Mouse (Mus musculus): ENCODE results near the gene Pakap. TPM values are rescaled to one million over a fixed set of nuclear protein-coding genes. Genes with fewer than 3 reads are reported as not detected.
A peak's percentile ranks its signal among the peaks of the same experiment; 100 is the strongest.

Pakap gene
- total and polyA plus RNA-seq, 2 experiments: 0.06 to 0.18 TPM

DNA sequence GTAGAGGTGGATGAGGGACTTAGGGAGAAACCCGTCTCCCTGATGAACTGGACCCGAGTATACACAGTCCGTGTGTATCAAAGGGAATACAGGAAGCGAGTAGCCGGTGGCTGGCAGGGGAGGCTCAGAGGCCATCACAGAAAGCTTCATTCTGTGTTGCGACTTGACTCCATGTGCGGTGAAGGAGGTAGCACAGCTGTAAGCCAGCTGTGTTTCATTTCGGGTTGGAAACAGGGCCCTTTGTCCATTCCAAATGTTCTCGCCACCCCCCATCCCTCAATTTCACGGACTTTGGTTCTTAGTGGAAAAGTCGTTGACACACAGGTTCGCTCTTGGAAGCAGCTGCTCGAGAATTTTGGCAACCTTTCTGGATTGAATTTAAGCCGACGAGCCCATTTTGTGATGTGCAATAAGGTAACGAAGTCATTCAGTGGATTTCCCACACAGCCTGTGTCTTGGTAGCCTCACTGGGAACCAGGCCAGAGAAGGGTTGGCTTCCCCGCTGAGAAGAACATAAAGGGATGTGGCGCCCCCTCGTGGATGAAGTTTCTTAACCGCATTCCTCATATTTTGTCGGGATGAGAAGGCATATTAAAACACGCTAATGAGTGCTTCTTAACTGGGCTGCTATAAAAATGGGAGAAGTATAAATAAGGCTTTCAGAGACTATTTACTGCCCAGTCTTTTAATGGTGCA lies 39.4 kb downstream of the Pakap start:
- peak; percentile 76 for TF ChIP-seq CTCF (IDR thresholded peaks at IDR 0.05; ENCODE audit: low read depth, low read length)
- no peak for TF ChIP-seq POLR2A (IDR thresholded peaks at IDR 0.05; ENCODE audit: extremely low read depth, insufficient read depth, low read length)
- Histone ChIP-seq H3K4me3 (ENCODE audit: insufficient read depth, low read depth, low read length) (no peak overlapping the region), H3K27ac (replicated peaks; ENCODE audit: insufficient read depth, low read depth, low read length) (no peak overlapping the region), H3K79me2 (ENCODE audit: control insufficient read depth, insufficient read depth, low read length) (no peaks in the 10 kb centered on the region), H3K27me3 (ENCODE audit: control insufficient read depth, insufficient read depth, low read length) (no peaks in the 10 kb centered on the region), H3K36me3 (ENCODE audit: control insufficient read depth, insufficient read depth, low read length) (no peaks in the 10 kb centered on the region), H3K9ac (ENCODE audit: low read depth, low read length) (no peak overlapping the region), H3K4me1 (ENCODE audit: control insufficient read depth, insufficient read depth, low read length) (no peaks in the 10 kb centered on the region)
- WGBS: 41% methylated on average over 22 of the region's 22 CpGs
- peak; percentile 73 for DNase-seq (ENCODE audit: extremely low read depth, low read depth, low spot score)

DNA sequence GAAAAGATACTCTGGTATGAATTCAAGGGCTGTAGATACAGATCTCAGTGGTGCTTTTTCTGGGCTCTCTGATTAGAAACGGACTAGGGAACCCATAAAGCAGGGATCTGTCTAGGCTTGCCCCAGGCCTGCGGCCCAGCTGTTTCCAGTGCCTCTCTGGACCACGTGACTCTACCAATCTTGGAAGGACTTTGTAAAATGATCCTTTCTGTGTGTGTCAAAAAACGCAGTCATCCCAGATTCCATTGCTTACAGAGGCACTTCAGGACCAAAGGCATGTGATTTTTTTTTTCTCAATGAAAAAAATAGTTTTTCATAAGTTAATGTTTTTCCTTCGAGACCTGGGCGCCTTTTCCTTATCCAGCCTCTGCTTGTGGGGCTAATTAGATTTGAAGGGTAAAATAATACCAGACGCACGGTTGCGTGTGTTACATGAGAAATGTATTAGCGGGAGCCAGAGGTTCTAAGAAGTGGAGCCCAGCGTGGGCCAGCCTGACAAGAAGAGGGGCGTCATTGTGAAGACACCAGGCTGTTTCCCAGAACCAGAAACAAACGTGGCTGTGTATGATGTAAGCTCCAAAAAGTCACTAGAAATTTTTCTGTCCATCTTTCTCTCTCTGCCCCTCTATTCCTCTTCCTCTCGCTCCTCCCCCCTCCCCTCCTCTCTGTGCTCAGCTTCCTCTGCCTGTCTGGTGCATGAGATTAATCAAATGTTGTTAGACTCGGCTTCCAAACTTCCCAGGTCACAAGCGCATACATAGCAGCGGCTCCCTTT lies 43.5 kb downstream of the Pakap start:
- H3K79me2 ChIP-seq (ENCODE audit: control insufficient read depth, insufficient read depth, low read length): no peaks in the 10 kb centered on the region
- TF ChIP-seq POLR2A (IDR thresholded peaks at IDR 0.05; ENCODE audit: extremely low read depth, insufficient read depth, low read length): no peak
- no peak overlapping the region for H3K9ac ChIP-seq (ENCODE audit: low read depth, low read length)
- H3K27me3 ChIP-seq (ENCODE audit: control insufficient read depth, insufficient read depth, low read length): no peaks in the 10 kb centered on the region
- H3K4me3 ChIP-seq (ENCODE audit: insufficient read depth, low read depth, low read length): no peak overlapping the region
- H3K4me1 ChIP-seq (ENCODE audit: control insufficient read depth, insufficient read depth, low read length): no peaks in the 10 kb centered on the region
- DNase-seq (ENCODE audit: extremely low read depth, low read depth, low spot score): no peak
- H3K36me3 ChIP-seq (ENCODE audit: control insufficient read depth, insufficient read depth, low read length): no peaks in the 10 kb centered on the region
- no peak overlapping the region for H3K27ac ChIP-seq (replicated peaks; ENCODE audit: insufficient read depth, low read depth, low read length)
- WGBS: 72% methylated on average over 17 of the region's 17 CpGs

- WGBS: 90% methylated on average over 5 of the region's 5 CpGs
- H3K27ac ChIP-seq (replicated peaks; ENCODE audit: insufficient read depth, low read depth, low read length): no peak overlapping the region
- no peaks in the 10 kb centered on the region for H3K27me3 ChIP-seq (ENCODE audit: control insufficient read depth, insufficient read depth, low read length)
- no peaks in the 10 kb centered on the region for H3K36me3 ChIP-seq (ENCODE audit: control insufficient read depth, insufficient read depth, low read length)
- no peak overlapping the region for H3K9ac ChIP-seq (ENCODE audit: low read depth, low read length)
- no peak for TF ChIP-seq CTCF (IDR thresholded peaks at IDR 0.05; ENCODE audit: low read depth, low read length)
- no peak for TF ChIP-seq POLR2A (IDR thresholded peaks at IDR 0.05; ENCODE audit: extremely low read depth, insufficient read depth, low read length)
- H3K79me2 ChIP-seq (ENCODE audit: control insufficient read depth, insufficient read depth, low read length): no peaks in the 10 kb centered on the region
- no peaks in the 10 kb centered on the region for H3K4me1 ChIP-seq (ENCODE audit: control insufficient read depth, insufficient read depth, low read length)
- H3K4me3 ChIP-seq (ENCODE audit: insufficient read depth, low read depth, low read length): no peak overlapping the region
- no peak for DNase-seq (ENCODE audit: extremely low read depth, low read depth, low spot score)
These were observed 44.7 kb downstream of the Pakap start for GRCm38 (mm10) chr4:57612716-57613115.

GRCm38 (mm10) chr4:57614686-57615085 lies 46.7 kb downstream of the Pakap start:
- Histone ChIP-seq H3K9ac (ENCODE audit: low read depth, low read length) (no peak overlapping the region), H3K36me3 (ENCODE audit: control insufficient read depth, insufficient read depth, low read length) (no peaks in the 10 kb centered on the region), H3K4me1 (ENCODE audit: control insufficient read depth, insufficient read depth, low read length) (no peaks in the 10 kb centered on the region), H3K27ac (replicated peaks; ENCODE audit: insufficient read depth, low read depth, low read length) (no peak overlapping the region), H3K4me3 (ENCODE audit: insufficient read depth, low read depth, low read length) (no peak overlapping the region), H3K79me2 (ENCODE audit: control insufficient read depth, insufficient read depth, low read length) (no peaks in the 10 kb centered on the region), H3K27me3 (ENCODE audit: control insufficient read depth, insufficient read depth, low read length) (no peaks in the 10 kb centered on the region)
- TF ChIP-seq POLR2A (IDR thresholded peaks at IDR 0.05; ENCODE audit: extremely low read depth, insufficient read depth, low read length) (no peak), CTCF (IDR thresholded peaks at IDR 0.05; ENCODE audit: low read depth, low read length) (no peak)
- 88% methylated on average over 4 of the region's 4 CpGs for WGBS
- no peak for DNase-seq (ENCODE audit: extremely low read depth, low read depth, low spot score)

DNA sequence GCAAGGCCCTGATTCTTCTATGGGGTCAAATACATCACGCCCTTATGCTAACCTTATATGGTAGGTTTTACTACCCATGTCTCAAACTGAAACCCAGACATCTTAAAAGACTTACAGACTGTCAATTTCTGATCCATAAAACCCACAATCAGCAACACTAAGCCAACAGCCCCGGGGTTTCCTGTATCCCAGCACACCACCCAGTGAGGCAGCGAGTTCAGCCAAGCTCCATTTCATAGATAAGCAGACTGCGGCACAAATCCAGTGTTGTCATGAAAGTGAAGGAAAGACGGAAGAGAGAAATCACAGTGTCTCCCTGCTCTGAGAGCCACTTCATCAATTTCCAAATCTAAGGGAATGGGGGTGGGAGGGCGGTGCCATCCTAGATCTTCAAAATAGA lies 50.8 kb downstream of the Pakap start:
- no peak for TF ChIP-seq CTCF (IDR thresholded peaks at IDR 0.05; ENCODE audit: low read depth, low read length)
- no peak for TF ChIP-seq POLR2A (IDR thresholded peaks at IDR 0.05; ENCODE audit: extremely low read depth, insufficient read depth, low read length)
- 85% methylated on average over 6 of the region's 6 CpGs for WGBS
- no peak for DNase-seq (ENCODE audit: extremely low read depth, low read depth, low spot score)

GRCm38 (mm10) chr4:57622816-57623215 lies 54.8 kb downstream of the Pakap start:
- no peak for TF ChIP-seq POLR2A (IDR thresholded peaks at IDR 0.05; ENCODE audit: extremely low read depth, insufficient read depth, low read length)
- TF ChIP-seq CTCF (IDR thresholded peaks at IDR 0.05; ENCODE audit: low read depth, low read length): no peak
- Histone ChIP-seq H3K4me3 (ENCODE audit: insufficient read depth, low read depth, low read length) (no peak overlapping the region), H3K4me1 (ENCODE audit: control insufficient read depth, insufficient read depth, low read length) (no peaks in the 10 kb centered on the region), H3K79me2 (ENCODE audit: control insufficient read depth, insufficient read depth, low read length) (no peaks in the 10 kb centered on the region), H3K36me3 (ENCODE audit: control insufficient read depth, insufficient read depth, low read length) (no peaks in the 10 kb centered on the region), H3K27me3 (ENCODE audit: control insufficient read depth, insufficient read depth, low read length) (peaks cover 3% of the 10 kb centered on the region; the same call in 1 of the 2 replicates), H3K27ac (replicated peaks; ENCODE audit: insufficient read depth, low read depth, low read length) (no peak overlapping the region), H3K9ac (ENCODE audit: low read depth, low read length) (no peak overlapping the region)
- DNase-seq (ENCODE audit: extremely low read depth, low read depth, low spot score): no peak
- WGBS: 77% methylated on average over 7 of the region's 7 CpGs

More for the DNA sequence above, 50.8 kb downstream of the Pakap start:
- H3K27me3 ChIP-seq (ENCODE audit: control insufficient read depth, insufficient read depth, low read length): peaks cover 3% of the 10 kb centered on the region; the same call in 1 of the 2 replicates
- H3K36me3 ChIP-seq (ENCODE audit: control insufficient read depth, insufficient read depth, low read length): no peaks in the 10 kb centered on the region
- H3K27ac ChIP-seq (replicated peaks; ENCODE audit: insufficient read depth, low read depth, low read length): no peak overlapping the region
- H3K9ac ChIP-seq (ENCODE audit: low read depth, low read length): no peak overlapping the region
- no peak overlapping the region for H3K4me3 ChIP-seq (ENCODE audit: insufficient read depth, low read depth, low read length)
- H3K79me2 ChIP-seq (ENCODE audit: control insufficient read depth, insufficient read depth, low read length): no peaks in the 10 kb centered on the region
- no peaks in the 10 kb centered on the region for H3K4me1 ChIP-seq (ENCODE audit: control insufficient read depth, insufficient read depth, low read length)

Data from liver, adult 2 months (tissue).